Mouse (Mus musculus) heart, adult 2 months (tissue): ENCODE results near the gene Mlec.

Experiments
- EP300 ChIP-seq: fragments of 200-500 bp; IDR thresholded peaks from 2 replicates; pipeline ENCODE4 v1.6.1; 2011; ENCODE audit warnings: low read depth, low read length, control low read depth; ENCODE audit not compliant: insufficient read depth
- POLR2A ChIP-seq: fragments of 200-500 bp; IDR thresholded peaks from 2 replicates; pipeline ENCODE4 v1.6.1; 2011; ENCODE audit warnings: mild to moderate bottlenecking, low read depth, low read length, control low read depth; ENCODE audit not compliant: insufficient read depth

GRCm38 (mm10) chr5:115152132-115152956, 5.6 kb downstream of the Mlec start:
- TF ChIP-seq POLR2A = 0 out of 2 replicates have a peak, but pooled peaks have one; percentile 6
- TF ChIP-seq EP300 = 0 out of 2 replicates have a peak, but pooled peaks have one; percentile 37
